Mouse (Mus musculus) midbrain, embryonic 14.5 days (tissue): ENCODE results near the gene Gm47995. TPM values are rescaled to one million over a fixed set of nuclear protein-coding genes. Genes with fewer than 3 reads are reported as not detected.

Source experiments
- ATAC-seq: fragments of 200-750 bp; cut with Nextera tagmentation; 2 replicates; pipeline ENCODE4 v1.8.0; 2017; ENCODE audit warnings: moderate number of reproducible peaks, moderate library complexity; ENCODE audit not compliant: low FRiP score, low TSS enrichment
- DNase-seq: peaks from one replicate; pipeline ENCODE4 v3.0.0-alpha.2; 2015
- H3K27ac ChIP-seq: fragments of 300-500 bp; sonication (generic); replicated peaks from 2 replicates; pipeline ENCODE4 v1.5.1; 2014; ENCODE audit warnings: mild to moderate bottlenecking, low read depth, low read length, moderate library complexity
- H3K27me3 ChIP-seq: fragments of 300-500 bp; sonication (generic); 2 replicates; pipeline ENCODE4 v1.6.1; 2014; ENCODE audit warnings: low read length, control low read depth, mixed read lengths; ENCODE audit not compliant: control insufficient read depth, insufficient read depth
- H3K36me3 ChIP-seq: fragments of 300-500 bp; sonication (generic); 2 replicates; pipeline ENCODE4 v1.6.1; 2014; ENCODE audit warnings: low read length, control low read depth; ENCODE audit not compliant: control insufficient read depth, insufficient read depth
- H3K4me1 ChIP-seq: fragments of 300-500 bp; sonication (generic); 2 replicates; pipeline ENCODE4 v1.6.1; 2014; ENCODE audit warnings: mild to moderate bottlenecking, antibody characterized with exemption, low read length, control low read depth; ENCODE audit not compliant: control insufficient read depth, insufficient read depth
- H3K4me2 ChIP-seq: fragments of 300-500 bp; sonication (generic); 2 replicates; pipeline ENCODE4 v1.6.1; 2014; ENCODE audit warnings: mild to moderate bottlenecking, low read length, moderate library complexity
- H3K4me3 ChIP-seq: fragments of 300-500 bp; sonication (generic); replicated peaks from 2 replicates; pipeline ENCODE4 v1.5.1; 2014; ENCODE audit warnings: low read depth, low read length
- H3K9ac ChIP-seq: fragments of 300-500 bp; sonication (generic); replicated peaks from 2 replicates; pipeline ENCODE4 v1.6.1; 2014; ENCODE audit warnings: mild to moderate bottlenecking, low read length, moderate library complexity
- H3K9me3 ChIP-seq: fragments of 300-500 bp; sonication (generic); 2 replicates; pipeline ENCODE4 v1.6.1; 2016; ENCODE audit warnings: low read length, control low read depth, mixed read lengths; ENCODE audit not compliant: control insufficient read depth
- WGBS: fragments of 180-500 bp; shearing (Covaris S2); extraction: QIAGEN DNeasy Blood & Tissue Kit; methylation state at CpG from one replicate; pipeline ENCODE4 v1.1.7; 2014; 5-methylcytosine and 5-hydroxymethylcytosine counted together
- polyA plus RNA-seq: library from polyadenylated mRNA; unstranded; fragments of >200 nt; fragmentation: Nextera tagmentation; extraction: Ambion mirVana; gene quantifications from 2 replicates; pipeline ENCODE4 v1.2.1, GENCODE M21; 2014

The Gm47995 gene
- polyA plus RNA-seq, 1 experiment from 2014 or later = not detected

GRCm38 (mm10) chr1:151215985-151216384, 17.7 kb downstream of the Gm47995 start:
- Histone ChIP-seq H3K4me2 (no peak overlapping the region), H3K4me1 (no peaks in the 10 kb centered on the region), H3K36me3 (no peaks in the 10 kb centered on the region), H3K4me3 (no peak overlapping the region), H3K9ac (no peak overlapping the region), H3K27ac (no peak overlapping the region), H3K27me3 (no peaks in the 10 kb centered on the region), H3K9me3 (no peaks in the 10 kb centered on the region)
- ATAC-seq (no peak), DNase-seq (no peak)
- WGBS = 79% methylated on average over 1 of the region's 1 CpGs

- no peaks in the 10 kb centered on the region for H3K36me3 ChIP-seq
- H3K27me3 ChIP-seq = no peaks in the 10 kb centered on the region
- H3K9ac ChIP-seq = no peak overlapping the region
- no peaks in the 10 kb centered on the region for H3K9me3 ChIP-seq
- H3K4me2 ChIP-seq = no peak overlapping the region
- ATAC-seq (no peak), DNase-seq (no peak)
- WGBS = 35% methylated on average over 3 of the region's 3 CpGs
- no peak overlapping the region for H3K4me3 ChIP-seq
- no peaks in the 10 kb centered on the region for H3K4me1 ChIP-seq
- no peak overlapping the region for H3K27ac ChIP-seq
Measured at GRCm38 (mm10) chr1:151216417-151216816, 18.2 kb downstream of the Gm47995 start.

GRCm38 (mm10) chr1:151219045-151219444, 20.8 kb downstream of the Gm47995 start:
- DNase-seq = no peak
- no peaks in the 10 kb centered on the region for H3K27me3 ChIP-seq
- no peaks in the 10 kb centered on the region for H3K36me3 ChIP-seq
- no peak overlapping the region for H3K4me2 ChIP-seq
- H3K9ac ChIP-seq = no peak overlapping the region
- no peak for ATAC-seq
- 89% methylated on average over 5 of the region's 5 CpGs for WGBS
- H3K9me3 ChIP-seq = no peaks in the 10 kb centered on the region
- no peak overlapping the region for H3K4me3 ChIP-seq
- no peak overlapping the region for H3K27ac ChIP-seq
- no peaks in the 10 kb centered on the region for H3K4me1 ChIP-seq

- ATAC-seq = no peak
- 65% methylated on average over 7 of the region's 7 CpGs for WGBS
- Histone ChIP-seq H3K4me2 (no peak overlapping the region), H3K9ac (no peak overlapping the region), H3K4me3 (no peak overlapping the region), H3K36me3 (no peaks in the 10 kb centered on the region), H3K27ac (no peak overlapping the region), H3K4me1 (no peaks in the 10 kb centered on the region), H3K27me3 (no peaks in the 10 kb centered on the region), H3K9me3 (no peaks in the 10 kb centered on the region)
- DNase-seq = no peak
Measured at GRCm38 (mm10) chr1:151220098-151220497, 21.9 kb downstream of the Gm47995 start.

- no peak overlapping the region for H3K27ac ChIP-seq
- no peak overlapping the region for H3K4me2 ChIP-seq
- no peak overlapping the region for H3K9ac ChIP-seq
- no peaks in the 10 kb centered on the region for H3K4me1 ChIP-seq
- 89% methylated on average over 10 of the region's 10 CpGs for whole genome bisulfite sequencing
- no peaks in the 10 kb centered on the region for H3K36me3 ChIP-seq
- no peaks in the 10 kb centered on the region for H3K27me3 ChIP-seq
- no peak overlapping the region for H3K4me3 ChIP-seq
- ATAC-seq (no peak), DNase-seq (no peak)
- no peaks in the 10 kb centered on the region for H3K9me3 ChIP-seq
Measured at GRCm38 (mm10) chr1:151222561-151223267, 24.5 kb downstream of the Gm47995 start.

GRCm38 (mm10) chr1:151223377-151223776, 25.1 kb downstream of the Gm47995 start:
- no peaks in the 10 kb centered on the region for H3K27me3 ChIP-seq
- no peak overlapping the region for H3K4me3 ChIP-seq
- H3K9me3 ChIP-seq = no peaks in the 10 kb centered on the region
- H3K4me1 ChIP-seq = no peaks in the 10 kb centered on the region
- WGBS = 94% methylated on average over 1 of the region's 1 CpGs
- no peak overlapping the region for H3K27ac ChIP-seq
- ATAC-seq = no peak
- no peaks in the 10 kb centered on the region for H3K36me3 ChIP-seq
- no peak overlapping the region for H3K4me2 ChIP-seq
- no peak overlapping the region for H3K9ac ChIP-seq
- DNase-seq = no peak

- DNase-seq (no peak), ATAC-seq (no peak)
- H3K4me3 ChIP-seq = no peak overlapping the region
- H3K4me2 ChIP-seq = no peak overlapping the region
- no peaks in the 10 kb centered on the region for H3K27me3 ChIP-seq
- 90% methylated on average over 1 of the region's 1 CpGs for WGBS
- H3K9me3 ChIP-seq = no peaks in the 10 kb centered on the region
- no peaks in the 10 kb centered on the region for H3K4me1 ChIP-seq
- no peak overlapping the region for H3K27ac ChIP-seq
- H3K9ac ChIP-seq = no peak overlapping the region
- no peaks in the 10 kb centered on the region for H3K36me3 ChIP-seq
Measured at GRCm38 (mm10) chr1:151224536-151224935, 26.3 kb downstream of the Gm47995 start.

- Histone ChIP-seq H3K4me2 (no peak overlapping the region), H3K9ac (no peak overlapping the region), H3K9me3 (no peaks in the 10 kb centered on the region), H3K36me3 (no peaks in the 10 kb centered on the region), H3K4me1 (no peaks in the 10 kb centered on the region), H3K27ac (no peak overlapping the region), H3K4me3 (no peak overlapping the region), H3K27me3 (no peaks in the 10 kb centered on the region)
- 83% methylated on average over 8 of the region's 8 CpGs for WGBS
- DNase-seq (no peak), ATAC-seq (no peak)
Measured at GRCm38 (mm10) chr1:151227506-151227905, 29.3 kb downstream of the Gm47995 start.

- Histone ChIP-seq H3K4me3 (no peak overlapping the region), H3K4me1 (no peaks in the 10 kb centered on the region), H3K27me3 (no peaks in the 10 kb centered on the region), H3K36me3 (no peaks in the 10 kb centered on the region), H3K27ac (no peak overlapping the region), H3K9me3 (no peaks in the 10 kb centered on the region), H3K4me2 (no peak overlapping the region), H3K9ac (no peak overlapping the region)
- DNase-seq = no peak
- WGBS = 67% methylated on average over 1 of the region's 1 CpGs
- no peak for ATAC-seq
Measured at GRCm38 (mm10) chr1:151228320-151228989, 30.2 kb downstream of the Gm47995 start.
